Mouse (Mus musculus): ENCODE results near the gene Naga. TPM values are rescaled to one million over a fixed set of nuclear protein-coding genes. Genes with fewer than 3 reads are reported as not detected.
"Not testable (repeated sequence)": the region's sequence is repeated elsewhere in the genome, so short reads cannot be mapped to it uniquely, and the experiment has no call there.

Gene Naga
- polyA plus RNA-seq, 1 experiment: 196 TPM

- WGBS: 80% methylated on average over 1 of the region's 1 CpGs
- Histone ChIP-seq H3K4me3 (ENCODE audit: low read depth, low read length) (no peak overlapping the region), H3K27ac (ENCODE audit: insufficient read depth, low read depth, low read length) (no peak overlapping the region), H3K4me1 (ENCODE audit: control insufficient read depth, insufficient read depth, insufficient read length, low read length) (peaks cover 3% of the 10 kb centered on the region; the same call in 1 of the 2 replicates), H3K27me3 (ENCODE audit: control insufficient read depth, insufficient read depth, low read length) (no peaks in the 10 kb centered on the region), H3K36me3 (ENCODE audit: control insufficient read depth, insufficient read depth, low read length) (peaks cover 3% of the 10 kb centered on the region; the same call in 1 of the 2 replicates)
- TF ChIP-seq CTCF (IDR thresholded peaks at IDR 0.05; ENCODE audit: extremely low read depth, insufficient read length, insufficient replicate concordance, low read depth, low read length): no peak
- no peak for TF ChIP-seq POLR2A (IDR thresholded peaks at IDR 0.05; ENCODE audit: low read depth, low read length)
Measured at GRCm38 (mm10) chr15:82368851-82369250, 30.1 kb upstream of the Naga start.

- Histone ChIP-seq H3K4me3 (ENCODE audit: low read depth, low read length) (no peak overlapping the region), H3K27ac (ENCODE audit: insufficient read depth, low read depth, low read length) (no peak overlapping the region), H3K36me3 (ENCODE audit: control insufficient read depth, insufficient read depth, low read length) (peaks cover 3% of the 10 kb centered on the region; the same call in 1 of the 2 replicates), H3K4me1 (ENCODE audit: control insufficient read depth, insufficient read depth, insufficient read length, low read length) (peaks cover 3% of the 10 kb centered on the region; the same call in 1 of the 2 replicates), H3K27me3 (ENCODE audit: control insufficient read depth, insufficient read depth, low read length) (no peaks in the 10 kb centered on the region)
- no peak for TF ChIP-seq CTCF (IDR thresholded peaks at IDR 0.05; ENCODE audit: extremely low read depth, insufficient read length, insufficient replicate concordance, low read depth, low read length)
- TF ChIP-seq POLR2A (IDR thresholded peaks at IDR 0.05; ENCODE audit: low read depth, low read length): no peak
- 90% methylated on average over 4 of the region's 4 CpGs for WGBS
Measured at GRCm38 (mm10) chr15:82368146-82368545, 29.4 kb upstream of the Naga start.

- Histone ChIP-seq H3K27ac (ENCODE audit: insufficient read depth, low read depth, low read length) (peak overlapping the region; percentile 80), H3K4me3 (ENCODE audit: low read depth, low read length) (peak overlapping the region; percentile 53), H3K4me1 (ENCODE audit: control insufficient read depth, insufficient read depth, insufficient read length, low read length) (peaks cover 13% of the 10 kb centered on the region; the same call in 1 of the 2 replicates)
- H3K36me3 ChIP-seq (ENCODE audit: control insufficient read depth, insufficient read depth, low read length); H3K27me3 ChIP-seq (ENCODE audit: control insufficient read depth, insufficient read depth, low read length): not testable (repeated sequence)
- 6% methylated on average over 7 of the region's 9 CpGs for WGBS
Measured at GRCm38 (mm10) chr15:82364561-82364960, 25.8 kb upstream of the Naga start.

- 83% methylated on average over 8 of the region's 12 CpGs for WGBS
- H3K4me3 ChIP-seq (ENCODE audit: low read depth, low read length); H3K27me3 ChIP-seq (ENCODE audit: control insufficient read depth, insufficient read depth, low read length); H3K36me3 ChIP-seq (ENCODE audit: control insufficient read depth, insufficient read depth, low read length); H3K27ac ChIP-seq (ENCODE audit: insufficient read depth, low read depth, low read length): not testable (repeated sequence)
- H3K4me1 ChIP-seq (ENCODE audit: control insufficient read depth, insufficient read depth, insufficient read length, low read length): peaks cover 13% of the 10 kb centered on the region; the same call in 1 of the 2 replicates
Measured at GRCm38 (mm10) chr15:82363801-82364200, 25.1 kb upstream of the Naga start.

GRCm38 (mm10) chr15:82362234-82362633, 23.5 kb upstream of the Naga start:
- WGBS: 83% methylated on average over 4 of the region's 4 CpGs

GRCm38 (mm10) chr15:82361459-82362018, 22.8 kb upstream of the Naga start:
- 24% methylated on average over 11 of the region's 11 CpGs for WGBS
- no peak for TF ChIP-seq POLR2A (IDR thresholded peaks at IDR 0.05; ENCODE audit: low read depth, low read length)
- peak; percentile 23; the same call in 1 of the 2 replicates for TF ChIP-seq CTCF (IDR thresholded peaks at IDR 0.05; ENCODE audit: extremely low read depth, insufficient read length, insufficient replicate concordance, low read depth, low read length)
- peaks cover 13% of the 10 kb centered on the region; the same call in 1 of the 2 replicates for H3K4me1 ChIP-seq (ENCODE audit: control insufficient read depth, insufficient read depth, insufficient read length, low read length)
- H3K36me3 ChIP-seq (ENCODE audit: control insufficient read depth, insufficient read depth, low read length): no peaks in the 10 kb centered on the region
- H3K4me3 ChIP-seq (ENCODE audit: low read depth, low read length): no peak overlapping the region
- H3K27me3 ChIP-seq (ENCODE audit: control insufficient read depth, insufficient read depth, low read length): no peaks in the 10 kb centered on the region
- H3K27ac ChIP-seq (ENCODE audit: insufficient read depth, low read depth, low read length): peak overlapping the region; percentile 99

More at GRCm38 (mm10) chr15:82362234-82362633, 23.5 kb upstream of the Naga start:
- Histone ChIP-seq H3K4me3 (ENCODE audit: low read depth, low read length) (no peak overlapping the region), H3K27me3 (ENCODE audit: control insufficient read depth, insufficient read depth, low read length) (no peaks in the 10 kb centered on the region), H3K27ac (ENCODE audit: insufficient read depth, low read depth, low read length) (peak overlapping the region; percentile 99), H3K36me3 (ENCODE audit: control insufficient read depth, insufficient read depth, low read length) (no peaks in the 10 kb centered on the region), H3K4me1 (ENCODE audit: control insufficient read depth, insufficient read depth, insufficient read length, low read length) (peaks cover 13% of the 10 kb centered on the region; the same call in 1 of the 2 replicates)
- TF ChIP-seq CTCF (IDR thresholded peaks at IDR 0.05; ENCODE audit: extremely low read depth, insufficient read length, insufficient replicate concordance, low read depth, low read length) (no peak), POLR2A (IDR thresholded peaks at IDR 0.05; ENCODE audit: low read depth, low read length) (no peak)

GRCm38 (mm10) chr15:82358431-82359260, 19.9 kb upstream of the Naga start:
- Histone ChIP-seq H3K4me1 (ENCODE audit: control insufficient read depth, insufficient read depth, insufficient read length, low read length) (peaks cover 13% of the 10 kb centered on the region; the same call in 1 of the 2 replicates), H3K27ac (ENCODE audit: insufficient read depth, low read depth, low read length) (0 out of 2 replicates have a peak overlapping the region, but pooled peaks have one; percentile 18), H3K27me3 (ENCODE audit: control insufficient read depth, insufficient read depth, low read length) (no peaks in the 10 kb centered on the region), H3K36me3 (ENCODE audit: control insufficient read depth, insufficient read depth, low read length) (no peaks in the 10 kb centered on the region), H3K4me3 (ENCODE audit: low read depth, low read length) (peak overlapping the region; percentile 22)
- TF ChIP-seq POLR2A (IDR thresholded peaks at IDR 0.05; ENCODE audit: low read depth, low read length) (no peak), CTCF (IDR thresholded peaks at IDR 0.05; ENCODE audit: extremely low read depth, insufficient read length, insufficient replicate concordance, low read depth, low read length) (no peak)
- WGBS: 74% methylated on average over 22 of the region's 22 CpGs
